Mouse (Mus musculus): ENCODE measurements around the gene Dab1. TPM values are rescaled to one million over a fixed set of nuclear protein-coding genes. Genes with fewer than 3 reads are reported as not detected.

Dab1 gene
- polyA plus RNA-seq, 1 experiment from 2014 or later, result 36.4 TPM

DNA sequence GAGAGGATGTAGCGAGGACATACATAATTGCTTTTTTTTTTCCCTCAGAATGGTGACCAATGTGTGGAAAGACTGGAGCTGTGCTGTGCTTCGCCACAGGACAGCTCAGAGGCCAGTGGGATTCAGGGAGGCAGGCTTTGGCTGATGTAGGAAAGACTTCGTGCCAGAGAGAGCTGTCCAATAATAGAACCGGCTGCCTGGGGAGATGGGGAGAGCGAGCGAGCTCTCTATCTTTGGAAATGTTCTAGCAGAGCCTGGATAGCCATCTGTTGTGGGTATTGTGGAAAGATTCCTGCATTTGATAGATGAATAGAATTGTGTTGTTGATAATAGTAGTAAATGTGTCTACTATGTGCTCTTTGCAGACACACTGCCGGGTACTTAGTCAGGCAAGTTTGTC lies 833.4 kb downstream of the Dab1 start:
- H3K27ac ChIP-seq (ENCODE audit: low read depth, low read length), result no peak overlapping the region
- H3K27me3 ChIP-seq (ENCODE audit: control insufficient read depth, insufficient read depth, low read length), result no peaks in the 10 kb centered on the region
- ATAC-seq (ENCODE audit: insufficient read depth, low FRiP score, low TSS enrichment), result no peak
- DNase-seq (ENCODE audit: low spot score), result no peak
- 67% methylated on average over 7 of the region's 7 CpGs for WGBS
- H3K4me2 ChIP-seq (ENCODE audit: low read depth), result no peak overlapping the region
- H3K36me3 ChIP-seq (ENCODE audit: control insufficient read depth, insufficient read depth, low read length), result no peaks in the 10 kb centered on the region
- H3K4me1 ChIP-seq (ENCODE audit: control insufficient read depth, insufficient read depth, low read length), result no peaks in the 10 kb centered on the region
- H3K9ac ChIP-seq (ENCODE audit: low read length), result no peak overlapping the region
- H3K9me3 ChIP-seq (ENCODE audit: control insufficient read depth, low read length), result no peaks in the 10 kb centered on the region
- H3K4me3 ChIP-seq (ENCODE audit: low read depth, low read length), result no peak overlapping the region

DNA sequence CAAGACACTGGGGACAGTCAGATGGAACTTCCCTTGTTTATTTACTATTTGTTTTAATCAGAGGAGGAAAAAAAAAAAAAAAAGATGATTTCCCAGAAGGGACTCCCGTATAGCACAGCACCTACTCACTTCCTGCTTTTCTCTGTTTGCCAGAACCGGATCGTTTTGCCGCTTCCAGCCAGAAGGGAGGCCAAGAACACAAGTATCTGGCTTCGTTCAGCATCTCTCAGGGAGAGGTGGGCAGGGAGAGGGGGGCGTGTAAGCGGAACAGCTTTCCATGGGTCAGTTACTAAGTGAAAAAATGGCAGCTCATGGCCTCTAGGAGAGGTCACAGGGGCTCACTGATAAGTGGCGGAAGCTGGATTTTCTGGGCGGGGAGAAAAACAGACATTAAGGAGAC lies 836.0 kb downstream of the Dab1 start:
- no peaks in the 10 kb centered on the region for H3K36me3 ChIP-seq (ENCODE audit: control insufficient read depth, insufficient read depth, low read length)
- WGBS, result 61% methylated on average over 9 of the region's 9 CpGs
- no peaks in the 10 kb centered on the region for H3K9me3 ChIP-seq (ENCODE audit: control insufficient read depth, low read length)
- H3K4me2 ChIP-seq (ENCODE audit: low read depth), result no peak overlapping the region
- H3K9ac ChIP-seq (ENCODE audit: low read length), result no peak overlapping the region
- H3K27me3 ChIP-seq (ENCODE audit: control insufficient read depth, insufficient read depth, low read length), result no peaks in the 10 kb centered on the region
- DNase-seq (ENCODE audit: low spot score) (no peak), ATAC-seq (ENCODE audit: insufficient read depth, low FRiP score, low TSS enrichment) (no peak)
- H3K27ac ChIP-seq (ENCODE audit: low read depth, low read length), result no peak overlapping the region
- no peaks in the 10 kb centered on the region for H3K4me1 ChIP-seq (ENCODE audit: control insufficient read depth, insufficient read depth, low read length)
- no peak overlapping the region for H3K4me3 ChIP-seq (ENCODE audit: low read depth, low read length)

DNA sequence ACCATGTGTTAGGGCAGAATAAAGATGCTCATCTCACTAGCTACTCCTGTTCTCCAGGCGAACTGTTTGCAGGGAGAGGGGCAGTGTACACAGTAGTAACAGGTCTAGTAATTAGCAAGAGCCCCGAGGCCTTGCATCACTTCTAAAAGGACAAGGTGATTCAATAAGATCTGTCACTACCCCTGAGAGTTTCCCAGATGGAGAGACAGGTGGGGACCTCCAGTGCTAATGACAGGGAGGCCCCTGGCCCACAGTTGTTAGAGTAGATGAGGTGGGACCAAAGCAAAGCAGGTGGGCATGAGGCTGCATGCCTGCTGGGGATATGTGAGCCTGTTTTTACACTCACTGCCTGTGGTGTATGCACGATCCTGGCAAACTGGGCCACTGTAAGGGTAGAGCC lies 836.6 kb downstream of the Dab1 start:
- no peak for ATAC-seq (ENCODE audit: insufficient read depth, low FRiP score, low TSS enrichment)
- WGBS, result 88% methylated on average over 3 of the region's 3 CpGs
- no peaks in the 10 kb centered on the region for H3K9me3 ChIP-seq (ENCODE audit: control insufficient read depth, low read length)

DNA sequence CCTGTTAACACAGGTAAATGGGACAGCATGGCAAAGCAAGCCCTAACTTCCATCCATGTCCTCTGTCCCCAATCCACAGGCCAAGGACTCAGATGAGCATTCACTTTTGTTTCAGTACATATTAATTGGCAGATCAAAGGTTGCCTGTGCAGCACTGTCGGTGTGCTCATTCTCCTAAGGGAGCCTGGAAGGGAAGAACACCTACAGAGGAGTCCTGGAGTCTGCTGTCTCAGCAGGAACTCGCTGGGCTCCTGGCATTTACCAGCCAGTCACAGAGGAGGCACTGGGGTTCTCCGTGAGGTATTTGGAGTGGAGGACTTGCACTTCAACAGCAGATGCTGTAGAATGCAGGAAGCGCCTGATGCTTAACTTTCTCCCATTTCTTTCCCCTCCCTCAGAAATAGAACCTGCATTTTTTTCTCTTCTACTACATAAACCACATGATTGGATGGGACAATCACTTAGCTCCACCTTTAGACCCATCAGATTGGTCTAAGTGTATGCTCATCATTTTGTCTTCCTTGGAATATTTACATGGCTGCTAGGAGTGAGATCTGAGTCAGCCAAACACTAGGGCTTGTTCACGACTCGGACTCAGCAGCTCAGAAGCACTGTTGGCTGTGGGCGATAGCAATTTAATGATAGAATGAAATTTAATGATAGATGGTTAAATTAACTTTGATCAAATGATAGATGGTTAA lies 837.2 kb downstream of the Dab1 start:
- WGBS, result 81% methylated on average over 7 of the region's 7 CpGs
- H3K4me2 ChIP-seq (ENCODE audit: low read depth), result no peak overlapping the region
- H3K4me3 ChIP-seq (ENCODE audit: low read depth, low read length), result no peak overlapping the region
- no peaks in the 10 kb centered on the region for H3K27me3 ChIP-seq (ENCODE audit: control insufficient read depth, insufficient read depth, low read length)
- no peak for ATAC-seq (ENCODE audit: insufficient read depth, low FRiP score, low TSS enrichment)
- DNase-seq (ENCODE audit: low spot score), result no peak
- H3K9ac ChIP-seq (ENCODE audit: low read length), result no peak overlapping the region
- H3K4me1 ChIP-seq (ENCODE audit: control insufficient read depth, insufficient read depth, low read length), result no peaks in the 10 kb centered on the region
- no peaks in the 10 kb centered on the region for H3K36me3 ChIP-seq (ENCODE audit: control insufficient read depth, insufficient read depth, low read length)
- no peak overlapping the region for H3K27ac ChIP-seq (ENCODE audit: low read depth, low read length)
- H3K9me3 ChIP-seq (ENCODE audit: control insufficient read depth, low read length), result no peaks in the 10 kb centered on the region

More for the DNA sequence above, 836.6 kb downstream of the Dab1 start:
- no peak overlapping the region for H3K27ac ChIP-seq (ENCODE audit: low read depth, low read length)
- H3K4me3 ChIP-seq (ENCODE audit: low read depth, low read length), result no peak overlapping the region
- H3K4me1 ChIP-seq (ENCODE audit: control insufficient read depth, insufficient read depth, low read length), result no peaks in the 10 kb centered on the region
- no peak overlapping the region for H3K4me2 ChIP-seq (ENCODE audit: low read depth)
- no peak overlapping the region for H3K9ac ChIP-seq (ENCODE audit: low read length)
- no peaks in the 10 kb centered on the region for H3K36me3 ChIP-seq (ENCODE audit: control insufficient read depth, insufficient read depth, low read length)
- no peaks in the 10 kb centered on the region for H3K27me3 ChIP-seq (ENCODE audit: control insufficient read depth, insufficient read depth, low read length)
- no peak for DNase-seq (ENCODE audit: low spot score)

DNA sequence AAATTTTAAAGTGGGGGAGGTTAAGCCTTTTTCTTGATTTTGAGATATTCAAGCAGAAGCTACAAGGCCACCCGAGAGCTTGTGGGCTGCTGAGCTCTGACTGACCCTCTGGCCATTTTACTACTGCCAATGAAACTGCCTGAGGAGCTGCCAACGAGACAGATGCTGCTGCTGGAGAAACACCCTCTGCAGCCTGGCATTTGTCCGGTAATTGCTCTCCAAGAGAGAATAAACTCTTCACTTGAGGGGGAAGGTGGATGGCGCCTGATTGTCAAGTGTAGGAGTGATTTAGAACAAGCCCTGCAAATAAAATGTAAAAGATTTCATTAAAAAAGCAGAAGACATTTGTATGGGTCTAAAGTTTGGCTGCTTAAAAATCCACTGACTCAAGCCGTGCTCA lies 839.6 kb downstream of the Dab1 start:
- WGBS, result 59% methylated on average over 5 of the region's 5 CpGs
- no peak overlapping the region for H3K4me3 ChIP-seq (ENCODE audit: low read depth, low read length)
- DNase-seq (ENCODE audit: low spot score) (no peak), ATAC-seq (ENCODE audit: insufficient read depth, low FRiP score, low TSS enrichment) (no peak)
- H3K27me3 ChIP-seq (ENCODE audit: control insufficient read depth, insufficient read depth, low read length), result no peaks in the 10 kb centered on the region
- H3K4me1 ChIP-seq (ENCODE audit: control insufficient read depth, insufficient read depth, low read length), result no peaks in the 10 kb centered on the region
- no peak overlapping the region for H3K4me2 ChIP-seq (ENCODE audit: low read depth)
- no peaks in the 10 kb centered on the region for H3K36me3 ChIP-seq (ENCODE audit: control insufficient read depth, insufficient read depth, low read length)
- H3K9ac ChIP-seq (ENCODE audit: low read length), result no peak overlapping the region
- no peak overlapping the region for H3K27ac ChIP-seq (ENCODE audit: low read depth, low read length)
- no peaks in the 10 kb centered on the region for H3K9me3 ChIP-seq (ENCODE audit: control insufficient read depth, low read length)

DNA sequence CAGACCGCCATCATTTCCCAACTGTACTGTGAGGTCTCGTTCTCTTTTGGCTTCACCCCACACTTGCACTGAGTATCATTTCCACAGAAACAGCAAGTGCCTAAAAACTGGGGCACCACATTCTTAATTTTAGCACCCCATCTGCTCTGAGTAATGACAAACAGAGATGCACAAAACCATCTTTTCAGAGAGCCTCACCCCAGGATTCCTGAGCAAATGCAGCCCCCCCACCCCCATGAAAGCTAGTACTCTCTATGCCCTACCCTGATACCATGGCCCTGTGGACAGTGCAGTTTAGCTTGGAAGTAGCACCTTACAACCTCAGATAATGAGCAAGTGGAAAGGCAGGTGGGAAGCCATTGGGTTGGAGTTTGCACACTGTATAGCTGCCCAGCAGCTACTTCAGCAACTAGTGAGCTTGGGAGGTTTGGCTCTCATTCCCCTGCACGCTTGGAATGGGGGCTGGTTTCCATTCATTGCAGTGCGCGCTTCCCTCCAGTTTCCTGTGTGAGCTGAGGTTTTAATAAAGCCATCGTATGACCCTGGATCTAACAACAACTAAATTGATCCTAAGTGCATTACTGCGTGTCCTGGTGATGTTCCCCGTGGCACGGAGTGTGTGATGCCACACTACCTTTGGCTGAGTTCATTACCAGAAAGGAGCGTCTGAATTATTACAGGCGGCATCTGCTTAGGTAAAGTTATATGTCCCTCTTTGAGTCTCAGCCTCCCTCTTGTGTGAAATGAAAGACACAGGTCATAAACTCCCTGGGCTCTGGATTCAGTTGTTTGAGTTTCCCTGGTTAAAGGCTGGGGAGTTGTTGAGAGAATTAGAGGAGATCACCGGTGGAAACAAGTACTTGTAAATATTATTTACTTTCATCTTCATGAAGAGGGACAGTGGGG lies 842.2 kb downstream of the Dab1 start:
- Histone ChIP-seq H3K4me3 (ENCODE audit: low read depth, low read length) (no peak overlapping the region), H3K9ac (ENCODE audit: low read length) (no peak overlapping the region), H3K4me2 (ENCODE audit: low read depth) (no peak overlapping the region), H3K4me1 (ENCODE audit: control insufficient read depth, insufficient read depth, low read length) (0 out of 2 replicates have a peak, but pooled peaks cover 3% of the 10 kb centered on the region), H3K36me3 (ENCODE audit: control insufficient read depth, insufficient read depth, low read length) (no peaks in the 10 kb centered on the region), H3K9me3 (ENCODE audit: control insufficient read depth, low read length) (no peaks in the 10 kb centered on the region), H3K27ac (ENCODE audit: low read depth, low read length) (no peak overlapping the region), H3K27me3 (ENCODE audit: control insufficient read depth, insufficient read depth, low read length) (no peaks in the 10 kb centered on the region)
- 78% methylated on average over 12 of the region's 12 CpGs for WGBS
- ATAC-seq (ENCODE audit: insufficient read depth, low FRiP score, low TSS enrichment) (no peak), DNase-seq (ENCODE audit: low spot score) (no peak)

DNA sequence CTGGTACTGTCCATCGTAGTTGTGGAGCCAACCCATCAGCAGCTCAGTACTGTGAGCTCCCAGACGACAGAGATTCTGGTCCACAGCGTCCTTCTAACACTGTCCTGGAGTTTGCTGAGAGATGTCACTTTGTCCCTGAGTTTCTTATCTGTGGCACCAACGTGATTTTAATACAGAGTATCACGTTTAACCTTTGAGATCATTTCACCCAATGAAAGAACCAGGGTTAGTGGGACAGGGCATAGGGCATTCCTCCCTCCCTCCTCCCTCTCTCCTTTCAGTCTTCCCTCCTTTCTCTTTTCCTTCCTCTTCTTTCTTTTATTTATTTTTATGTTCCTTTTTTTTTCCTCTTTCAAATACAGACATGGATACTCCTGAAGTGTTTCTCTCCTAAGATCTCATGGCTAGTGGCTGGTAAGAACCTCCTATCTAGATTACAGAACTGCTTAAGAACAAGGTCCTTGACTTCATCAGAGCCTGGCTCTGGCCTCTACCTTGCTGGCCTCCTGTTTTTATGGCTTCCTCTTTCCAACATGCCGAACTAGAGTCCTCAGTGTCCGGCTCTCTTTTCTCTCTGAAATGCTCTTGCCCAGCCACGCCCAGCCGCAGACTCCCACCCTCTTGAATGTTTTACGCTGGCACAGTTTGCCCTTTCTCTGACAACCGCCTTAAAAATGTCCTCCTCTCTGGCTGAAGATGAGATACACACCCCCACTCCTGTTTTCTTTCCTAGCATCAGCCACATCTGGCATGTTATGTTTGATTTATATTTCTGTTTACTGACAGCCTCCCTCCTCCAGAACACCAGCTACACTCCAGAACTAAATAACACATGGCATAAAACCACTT lies 844.0 kb downstream of the Dab1 start:
- Histone ChIP-seq H3K9me3 (ENCODE audit: control insufficient read depth, low read length) (no peaks in the 10 kb centered on the region), H3K9ac (ENCODE audit: low read length) (no peak overlapping the region), H3K4me3 (ENCODE audit: low read depth, low read length) (no peak overlapping the region), H3K36me3 (ENCODE audit: control insufficient read depth, insufficient read depth, low read length) (no peaks in the 10 kb centered on the region), H3K4me2 (ENCODE audit: low read depth) (no peak overlapping the region), H3K27me3 (ENCODE audit: control insufficient read depth, insufficient read depth, low read length) (no peaks in the 10 kb centered on the region), H3K4me1 (ENCODE audit: control insufficient read depth, insufficient read depth, low read length) (0 out of 2 replicates have a peak, but pooled peaks cover 3% of the 10 kb centered on the region), H3K27ac (ENCODE audit: low read depth, low read length) (no peak overlapping the region)
- no peak for DNase-seq (ENCODE audit: low spot score)
- no peak for ATAC-seq (ENCODE audit: insufficient read depth, low FRiP score, low TSS enrichment)
- WGBS, result 72% methylated on average over 11 of the region's 11 CpGs

DNA sequence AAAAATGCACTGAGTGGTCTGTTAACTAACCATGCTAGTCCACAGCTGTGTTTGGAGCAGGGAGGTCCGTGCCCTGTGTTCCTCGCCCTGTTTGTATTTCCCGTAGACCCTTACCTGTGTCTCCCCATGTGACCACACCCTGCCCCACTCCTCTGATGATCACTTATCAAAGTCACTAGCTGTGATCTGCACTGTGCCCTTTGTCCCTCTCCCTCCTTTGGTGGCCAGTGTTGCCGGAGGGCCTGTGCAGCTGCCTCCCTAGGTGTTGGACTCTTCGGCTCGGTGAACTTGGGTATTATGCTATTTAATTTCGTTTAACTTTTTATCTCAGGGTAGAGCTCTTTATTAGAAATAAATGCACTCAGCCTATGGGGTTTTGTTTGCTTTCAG lies 844.6 kb downstream of the Dab1 start:
- Histone ChIP-seq H3K4me3 (ENCODE audit: low read depth, low read length) (no peak overlapping the region), H3K9me3 (ENCODE audit: control insufficient read depth, low read length) (no peaks in the 10 kb centered on the region), H3K4me2 (ENCODE audit: low read depth) (no peak overlapping the region), H3K9ac (ENCODE audit: low read length) (no peak overlapping the region), H3K4me1 (ENCODE audit: control insufficient read depth, insufficient read depth, low read length) (0 out of 2 replicates have a peak, but pooled peaks cover 3% of the 10 kb centered on the region), H3K36me3 (ENCODE audit: control insufficient read depth, insufficient read depth, low read length) (no peaks in the 10 kb centered on the region), H3K27me3 (ENCODE audit: control insufficient read depth, insufficient read depth, low read length) (no peaks in the 10 kb centered on the region), H3K27ac (ENCODE audit: low read depth, low read length) (no peak overlapping the region)
- ATAC-seq (ENCODE audit: insufficient read depth, low FRiP score, low TSS enrichment) (no peak), DNase-seq (ENCODE audit: low spot score) (no peak)
- 79% methylated on average over 7 of the region's 7 CpGs for WGBS
